Mouse (Mus musculus): ENCODE data around the gene Fkbpl. TPM values are rescaled to one million over a fixed set of nuclear protein-coding genes. Genes with fewer than 3 reads are reported as not detected.

The Fkbpl gene
- total and polyA plus RNA-seq, 2 experiments from 2014 or later, result 7.1 to 12.3 TPM

DNA sequence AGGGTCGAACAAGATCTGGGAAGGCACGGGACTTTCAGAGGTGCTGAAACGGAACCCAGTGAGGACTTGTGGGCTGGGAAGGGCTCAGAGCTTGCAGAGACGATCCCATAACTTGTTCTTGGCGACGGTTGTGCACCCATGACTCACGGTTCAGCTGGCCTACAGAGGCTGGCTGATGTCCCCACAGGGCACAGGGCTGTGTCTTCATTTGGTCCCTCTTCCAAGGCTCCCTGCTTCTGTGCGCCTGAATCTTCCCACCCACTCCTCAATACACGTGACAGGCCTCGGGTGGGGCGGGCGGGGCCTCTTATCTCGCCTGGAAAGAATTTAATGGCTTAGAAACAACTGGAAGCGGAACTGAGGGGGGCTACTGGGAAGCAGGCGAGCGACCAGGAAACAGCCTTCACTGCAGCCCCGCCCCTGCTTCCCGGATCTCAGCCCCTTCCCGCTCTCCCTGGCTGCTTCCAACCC is 16.6 kb downstream of the Fkbpl start:
- Histone ChIP-seq H3K4me3 (ENCODE audit: low read depth, low read length) (peak overlapping the region; percentile 32), H3K4me2 (ENCODE audit: low read depth, low read length) (peak overlapping the region; percentile 51), H3K36me3 (replicated peaks; ENCODE audit: control insufficient read depth, insufficient read depth, low read length) (no peaks in the 10 kb centered on the region), H3K9ac (replicated peaks; ENCODE audit: low read depth, low read length) (no peak overlapping the region; the same call in 1 of the 2 replicates), H3K27me3 (ENCODE audit: control insufficient read depth, insufficient read depth, low read length) (peaks cover 12% of the 10 kb centered on the region; the same call in 1 of the 2 replicates), H3K4me1 (ENCODE audit: control insufficient read depth, insufficient read depth) (peaks cover 22% of the 10 kb centered on the region), H3K9me3 (replicated peaks; ENCODE audit: control insufficient read depth, low read length) (no peaks in the 10 kb centered on the region), H3K27ac (ENCODE audit: low read depth) (peak overlapping the region; percentile 60)
- peak; percentile 25 for ATAC-seq (ENCODE audit: insufficient read depth, low read depth)
- peak; percentile 57 for DNase-seq (ENCODE audit: low spot score)
- TF ChIP-seq EP300 (IDR thresholded peaks at IDR 0.05; ENCODE audit: low read depth) (no peak), CTCF (IDR thresholded peaks at IDR 0.05; ENCODE audit: low read depth) (no peak)
- WGBS, result 2% methylated on average over 15 of the region's 19 CpGs

DNA sequence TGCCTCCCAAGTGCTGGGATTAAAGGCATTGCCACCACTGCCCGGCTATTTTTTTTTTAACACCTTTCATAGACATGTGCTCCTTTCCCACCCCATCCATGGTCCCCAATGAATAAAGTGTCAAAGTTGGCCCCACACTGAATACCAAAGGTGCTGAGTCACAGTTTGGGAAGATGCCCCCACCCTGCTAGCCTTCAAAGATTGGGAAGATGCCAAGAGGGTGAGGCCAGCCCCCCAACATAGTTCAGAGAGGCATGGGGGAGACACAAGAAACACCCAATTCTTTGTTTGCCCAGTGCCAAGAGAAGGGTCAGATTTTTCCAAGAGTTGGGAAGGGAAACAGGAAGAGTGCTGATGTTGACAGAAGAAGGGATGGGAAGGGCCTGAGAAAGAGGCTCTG is 17.9 kb downstream of the Fkbpl start:
- WGBS, result 55% methylated on average over 1 of the region's 1 CpGs
- DNase-seq (ENCODE audit: low spot score) (no peak), ATAC-seq (ENCODE audit: insufficient read depth, low read depth) (no peak)
- H3K9me3 ChIP-seq (replicated peaks; ENCODE audit: control insufficient read depth, low read length), result no peaks in the 10 kb centered on the region
- no peak for TF ChIP-seq EP300 (IDR thresholded peaks at IDR 0.05; ENCODE audit: low read depth)
- TF ChIP-seq CTCF (IDR thresholded peaks at IDR 0.05; ENCODE audit: low read depth), result no peak
- H3K4me3 ChIP-seq (ENCODE audit: low read depth, low read length), result no peak overlapping the region
- no peak overlapping the region for H3K9ac ChIP-seq (replicated peaks; ENCODE audit: low read depth, low read length)
- no peak overlapping the region for H3K27ac ChIP-seq (ENCODE audit: low read depth)
- no peaks in the 10 kb centered on the region for H3K36me3 ChIP-seq (replicated peaks; ENCODE audit: control insufficient read depth, insufficient read depth, low read length)
- H3K4me2 ChIP-seq (ENCODE audit: low read depth, low read length), result no peak overlapping the region
- peaks cover 12% of the 10 kb centered on the region; the same call in 1 of the 2 replicates for H3K27me3 ChIP-seq (ENCODE audit: control insufficient read depth, insufficient read depth, low read length)
- H3K4me1 ChIP-seq (ENCODE audit: control insufficient read depth, insufficient read depth), result peaks cover 20% of the 10 kb centered on the region

DNA sequence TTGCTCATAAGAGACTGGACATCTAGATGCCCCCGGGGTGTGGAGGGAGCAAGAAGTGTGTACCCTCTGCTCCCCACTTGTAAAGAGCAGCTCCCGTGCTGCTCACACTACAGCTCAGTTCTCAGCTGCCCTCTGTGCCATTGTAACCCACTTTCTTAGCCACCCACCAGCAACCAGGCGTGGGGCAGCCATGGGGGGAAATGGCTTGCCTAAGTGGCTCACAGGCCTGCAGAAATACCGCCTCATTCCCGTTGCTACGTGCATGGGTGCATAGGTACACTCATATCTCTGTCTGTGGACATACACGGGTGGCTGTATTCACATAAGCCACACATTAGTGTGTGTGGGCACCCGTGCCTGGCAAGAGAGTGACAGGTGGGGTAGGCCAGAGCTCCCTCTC is 18.4 kb downstream of the Fkbpl start:
- ATAC-seq (ENCODE audit: insufficient read depth, low read depth) (no peak), DNase-seq (ENCODE audit: low spot score) (no peak)
- Histone ChIP-seq H3K36me3 (replicated peaks; ENCODE audit: control insufficient read depth, insufficient read depth, low read length) (no peaks in the 10 kb centered on the region), H3K27ac (ENCODE audit: low read depth) (no peak overlapping the region), H3K9ac (replicated peaks; ENCODE audit: low read depth, low read length) (no peak overlapping the region), H3K4me1 (ENCODE audit: control insufficient read depth, insufficient read depth) (peaks cover 18% of the 10 kb centered on the region), H3K27me3 (ENCODE audit: control insufficient read depth, insufficient read depth, low read length) (peaks cover 12% of the 10 kb centered on the region; the same call in 1 of the 2 replicates), H3K4me3 (ENCODE audit: low read depth, low read length) (no peak overlapping the region), H3K9me3 (replicated peaks; ENCODE audit: control insufficient read depth, low read length) (no peaks in the 10 kb centered on the region), H3K4me2 (ENCODE audit: low read depth, low read length) (no peak overlapping the region)
- TF ChIP-seq EP300 (IDR thresholded peaks at IDR 0.05; ENCODE audit: low read depth), result no peak
- no peak for TF ChIP-seq CTCF (IDR thresholded peaks at IDR 0.05; ENCODE audit: low read depth)
- 82% methylated on average over 8 of the region's 8 CpGs for WGBS

DNA sequence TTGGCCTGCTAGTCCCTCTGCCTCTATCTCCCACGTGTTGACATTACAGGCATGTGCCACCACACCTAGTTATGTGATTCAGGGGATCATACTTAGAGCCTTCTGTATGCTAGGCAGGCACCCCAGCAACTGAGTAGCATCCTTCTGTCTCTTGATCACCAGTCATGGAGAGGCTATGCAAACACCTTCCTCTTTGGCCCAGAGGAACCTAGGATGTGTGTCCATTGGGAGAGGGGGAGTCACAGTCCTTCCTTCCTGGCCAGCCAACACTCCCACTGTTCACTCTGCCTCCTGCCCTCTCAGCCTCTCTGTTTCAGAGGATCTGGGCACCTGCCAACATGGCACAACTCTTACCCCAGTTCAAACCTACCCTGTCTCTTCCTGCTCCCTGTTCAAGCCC is 19.0 kb downstream of the Fkbpl start:
- Histone ChIP-seq H3K9me3 (replicated peaks; ENCODE audit: control insufficient read depth, low read length) (no peaks in the 10 kb centered on the region), H3K9ac (replicated peaks; ENCODE audit: low read depth, low read length) (no peak overlapping the region), H3K4me2 (ENCODE audit: low read depth, low read length) (no peak overlapping the region), H3K27ac (ENCODE audit: low read depth) (no peak overlapping the region), H3K36me3 (replicated peaks; ENCODE audit: control insufficient read depth, insufficient read depth, low read length) (no peaks in the 10 kb centered on the region), H3K4me3 (ENCODE audit: low read depth, low read length) (no peak overlapping the region), H3K4me1 (ENCODE audit: control insufficient read depth, insufficient read depth) (peaks cover 18% of the 10 kb centered on the region), H3K27me3 (ENCODE audit: control insufficient read depth, insufficient read depth, low read length) (peaks cover 12% of the 10 kb centered on the region; the same call in 1 of the 2 replicates)
- TF ChIP-seq EP300 (IDR thresholded peaks at IDR 0.05; ENCODE audit: low read depth) (no peak), CTCF (IDR thresholded peaks at IDR 0.05; ENCODE audit: low read depth) (no peak)
- 60% methylated on average over 1 of the region's 1 CpGs for WGBS
- ATAC-seq (ENCODE audit: insufficient read depth, low read depth) (no peak), DNase-seq (ENCODE audit: low spot score) (no peak)

DNA sequence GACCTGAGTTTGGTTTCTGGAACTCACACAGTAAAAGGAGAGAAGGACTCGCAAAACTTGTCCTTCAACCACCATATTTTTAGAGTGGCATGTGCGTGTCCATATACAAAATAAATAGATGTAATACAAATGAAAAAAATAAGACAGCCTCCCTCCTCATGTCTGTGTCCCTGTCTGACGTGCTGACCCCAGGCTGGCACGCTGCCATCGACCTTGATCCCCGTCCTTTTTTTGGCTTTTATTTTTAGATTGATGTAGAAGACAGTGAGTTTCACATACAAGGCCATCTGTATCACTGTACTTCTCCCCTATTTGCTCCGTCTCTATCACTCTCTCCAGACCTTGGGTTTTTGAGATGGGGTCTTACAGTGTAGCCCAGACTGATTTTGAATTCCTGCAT is 19.9 kb downstream of the Fkbpl start:
- Histone ChIP-seq H3K4me3 (ENCODE audit: low read depth, low read length) (no peak overlapping the region), H3K4me2 (ENCODE audit: low read depth, low read length) (no peak overlapping the region), H3K27me3 (ENCODE audit: control insufficient read depth, insufficient read depth, low read length) (peaks cover 12% of the 10 kb centered on the region; the same call in 1 of the 2 replicates), H3K36me3 (replicated peaks; ENCODE audit: control insufficient read depth, insufficient read depth, low read length) (no peaks in the 10 kb centered on the region), H3K4me1 (ENCODE audit: control insufficient read depth, insufficient read depth) (peaks cover 13% of the 10 kb centered on the region), H3K9ac (replicated peaks; ENCODE audit: low read depth, low read length) (no peak overlapping the region), H3K27ac (ENCODE audit: low read depth) (no peak overlapping the region), H3K9me3 (replicated peaks; ENCODE audit: control insufficient read depth, low read length) (no peaks in the 10 kb centered on the region)
- no peak for TF ChIP-seq CTCF (IDR thresholded peaks at IDR 0.05; ENCODE audit: low read depth)
- no peak for TF ChIP-seq EP300 (IDR thresholded peaks at IDR 0.05; ENCODE audit: low read depth)
- DNase-seq (ENCODE audit: low spot score) (no peak), ATAC-seq (ENCODE audit: insufficient read depth, low read depth) (no peak)
- WGBS, result 55% methylated on average over 7 of the region's 7 CpGs

DNA sequence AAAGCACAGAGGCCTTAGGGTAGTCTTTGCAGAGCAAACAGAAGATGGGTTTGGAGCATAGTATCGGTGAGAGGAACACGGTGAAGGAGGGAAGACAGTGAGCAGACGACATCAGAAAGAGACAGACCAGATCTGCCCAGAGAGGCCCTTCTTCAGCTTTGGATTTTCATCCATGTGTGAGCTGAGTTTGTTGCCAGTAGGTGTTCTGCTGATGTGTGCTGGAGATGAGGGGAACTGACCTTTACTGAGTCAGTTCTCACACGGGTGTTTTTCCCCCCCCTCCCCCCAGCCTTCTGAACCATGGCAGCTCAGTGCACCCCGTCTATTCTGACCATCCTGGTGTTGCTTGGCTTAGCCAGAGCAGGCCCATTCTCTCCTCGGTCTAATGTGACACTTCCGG is 25.7 kb downstream of the Fkbpl start, which contains the start of gene Tnxb:
Gene Tnxb (plus strand): TSS at position 301 of the 400 bp plus-strand sequence.
- H3K4me1 ChIP-seq (ENCODE audit: control insufficient read depth, insufficient read depth), result peaks cover 16% of the 10 kb centered on the region
- peak within 1 kb of the TSS; percentile 42 for H3K4me2 ChIP-seq (ENCODE audit: low read depth, low read length)
- H3K27me3 ChIP-seq (ENCODE audit: control insufficient read depth, insufficient read depth, low read length), result peaks cover 44% of the 10 kb centered on the region
- DNase-seq (ENCODE audit: low spot score) (no peak), ATAC-seq (ENCODE audit: insufficient read depth, low read depth) (no peak)
- TF ChIP-seq CTCF (IDR thresholded peaks at IDR 0.05; ENCODE audit: low read depth), result no peak
- TF ChIP-seq EP300 (IDR thresholded peaks at IDR 0.05; ENCODE audit: low read depth), result no peak
- 57% methylated on average over 7 of the region's 7 CpGs for WGBS
- 0 out of 2 replicates have a peak within 1 kb of the TSS, but pooled peaks have one; percentile 9 for H3K9ac ChIP-seq (replicated peaks; ENCODE audit: low read depth, low read length)
- no peaks in the 10 kb centered on the region for H3K9me3 ChIP-seq (replicated peaks; ENCODE audit: control insufficient read depth, low read length)
- peak within 1 kb of the TSS; percentile 31 for H3K4me3 ChIP-seq (ENCODE audit: low read depth, low read length)
- no peak within 1 kb of the TSS for H3K27ac ChIP-seq (ENCODE audit: low read depth)
- H3K36me3 ChIP-seq (replicated peaks; ENCODE audit: control insufficient read depth, insufficient read depth, low read length), result no peaks in the 10 kb centered on the region
